Mouse (Mus musculus): ENCODE data around the gene Rexo1. TPM values are rescaled to one million over a fixed set of nuclear protein-coding genes. Genes with fewer than 3 reads are reported as not detected.

Gene Rexo1
- total RNA-seq, 2 experiments from 2014 or later: 9.6 to 11.1 TPM

- DNase-seq (ENCODE audit: low spot score): no peak
Observed at GRCm38 (mm10) chr10:80585581-80585980, 24.2 kb upstream of the Rexo1 start.

GRCm38 (mm10) chr10:80584642-80585552, 23.5 kb upstream of the Rexo1 start:
- DNase-seq (ENCODE audit: low spot score): no peak

- DNase-seq (ENCODE audit: low spot score): no peak
Observed at GRCm38 (mm10) chr10:80584045-80584488, 22.7 kb upstream of the Rexo1 start.

- DNase-seq (ENCODE audit: low spot score): no peak
Observed at GRCm38 (mm10) chr10:80583047-80583446, 21.7 kb upstream of the Rexo1 start.

- DNase-seq (ENCODE audit: low spot score): peak; percentile 51
Observed at GRCm38 (mm10) chr10:80578911-80579310, 17.6 kb upstream of the Rexo1 start.

GRCm38 (mm10) chr10:80578131-80578750, 16.9 kb upstream of the Rexo1 start:
- peak; percentile 85 for DNase-seq (ENCODE audit: low spot score)

GRCm38 (mm10) chr10:80577195-80578130, 16.1 kb upstream of the Rexo1 start, which contains the start of gene Klf16:
Gene Klf16, minus strand, starts transcription at chr10:80577321.
- DNase-seq (ENCODE audit: low spot score): peak; percentile 98

GRCm38 (mm10) chr10:80576351-80577194, 15.2 kb upstream of the Rexo1 start:
- DNase-seq (ENCODE audit: low spot score): no peak

- no peak for DNase-seq (ENCODE audit: low spot score)
Observed at GRCm38 (mm10) chr10:80575925-80576324, 14.6 kb upstream of the Rexo1 start.

GRCm38 (mm10) chr10:80574896-80575295, 13.5 kb upstream of the Rexo1 start:
- no peak for DNase-seq (ENCODE audit: low spot score)

- DNase-seq (ENCODE audit: low spot score): no peak
Observed at GRCm38 (mm10) chr10:80573944-80574343, 12.6 kb upstream of the Rexo1 start.

GRCm38 (mm10) chr10:80572477-80572876, 11.1 kb upstream of the Rexo1 start:
- no peak for DNase-seq (ENCODE audit: low spot score)

- DNase-seq (ENCODE audit: low spot score): no peak
Observed at GRCm38 (mm10) chr10:80570871-80571836, 9.8 kb upstream of the Rexo1 start.

GRCm38 (mm10) chr10:80570419-80570818, 9.1 kb upstream of the Rexo1 start:
- no peak for DNase-seq (ENCODE audit: low spot score)

- DNase-seq (ENCODE audit: low spot score): peak; percentile 73
Observed at GRCm38 (mm10) chr10:80569664-80570066, 8.3 kb upstream of the Rexo1 start.

GRCm38 (mm10) chr10:80568876-80569275, 7.5 kb upstream of the Rexo1 start:
- no peak for DNase-seq (ENCODE audit: low spot score)

- peak; percentile 89 for DNase-seq (ENCODE audit: low spot score)
Observed at GRCm38 (mm10) chr10:80566375-80567092, 5.2 kb upstream of the Rexo1 start.

- DNase-seq (ENCODE audit: low spot score): no peak
Observed at GRCm38 (mm10) chr10:80560621-80561020, 739 bp downstream of the Rexo1 start.

GRCm38 (mm10) chr10:80559431-80559830, 1.9 kb downstream of the Rexo1 start:
- no peak for DNase-seq (ENCODE audit: low spot score)
